Mouse (Mus musculus): ENCODE measurements around the gene Sash3. TPM values are rescaled to one million over a fixed set of nuclear protein-coding genes. Genes with fewer than 3 reads are reported as not detected.

Gene Sash3
- polyA plus RNA-seq, 1 experiment = not detected

DNA sequence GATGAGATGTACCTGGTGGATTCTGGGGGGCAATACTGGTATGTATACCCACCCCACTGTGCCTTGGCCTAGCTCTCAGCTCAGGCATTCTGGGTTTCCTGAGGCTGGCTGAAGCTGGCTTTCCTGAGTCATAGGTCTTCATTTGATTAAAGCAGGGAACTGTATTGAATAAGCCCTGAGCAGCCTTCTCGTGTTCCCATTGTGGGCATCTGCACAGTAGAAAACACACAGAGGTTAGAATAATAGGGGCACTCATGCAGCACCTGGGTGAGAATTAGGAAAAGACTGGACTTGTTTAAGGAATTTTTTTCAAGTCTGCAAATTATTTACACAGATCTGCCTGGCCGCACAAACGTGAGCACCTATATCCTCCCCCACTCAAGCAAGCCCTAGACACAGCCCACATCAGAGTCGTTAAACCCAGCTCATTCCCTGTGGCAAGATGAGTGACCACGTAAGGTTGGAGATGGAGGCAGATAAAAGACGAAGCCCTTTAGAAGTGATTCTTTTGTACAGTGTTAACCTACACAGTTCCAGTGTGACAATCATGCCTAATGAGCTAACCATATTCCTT, 19.2 kb upstream of the Sash3 start:
- no peaks in the 10 kb centered on the region for H3K27me3 ChIP-seq (ENCODE audit: control insufficient read depth, insufficient read depth, low read length, poor library complexity, severe bottlenecking)
- no peak overlapping the region for H3K4me3 ChIP-seq (ENCODE audit: low read depth, low read length)
- no peak for TF ChIP-seq CTCF (IDR thresholded peaks at IDR 0.05; ENCODE audit: low read depth, low read length)
- no peak for TF ChIP-seq EP300 (IDR thresholded peaks at IDR 0.05; ENCODE audit: insufficient read depth, low read depth, low read length)
- no peak for TF ChIP-seq POLR2A (IDR thresholded peaks at IDR 0.05; ENCODE audit: insufficient read depth, low read length)
- no peaks in the 10 kb centered on the region for H3K4me1 ChIP-seq (ENCODE audit: control insufficient read depth, insufficient read depth, low read length)
- no peak overlapping the region for H3K9ac ChIP-seq (ENCODE audit: low read depth, poor library complexity, severe bottlenecking)
- no peak overlapping the region for H3K27ac ChIP-seq (ENCODE audit: insufficient read depth, low read length)
- H3K36me3 ChIP-seq (ENCODE audit: control insufficient read depth, insufficient read depth, low read length, poor library complexity, severe bottlenecking) = no peaks in the 10 kb centered on the region
- H3K9me3 ChIP-seq (replicated peaks; ENCODE audit: control insufficient read depth, insufficient read depth, low read length, poor library complexity, severe bottlenecking) = no peaks in the 10 kb centered on the region

GRCm38 (mm10) chrX:48127502-48128218, 18.6 kb upstream of the Sash3 start:
- no peaks in the 10 kb centered on the region for H3K27me3 ChIP-seq (ENCODE audit: control insufficient read depth, insufficient read depth, low read length, poor library complexity, severe bottlenecking)
- H3K4me3 ChIP-seq (ENCODE audit: low read depth, low read length) = no peak overlapping the region
- TF ChIP-seq POLR2A (IDR thresholded peaks at IDR 0.05; ENCODE audit: insufficient read depth, low read length) = no peak
- H3K27ac ChIP-seq (ENCODE audit: insufficient read depth, low read length) = no peak overlapping the region
- H3K9me3 ChIP-seq (replicated peaks; ENCODE audit: control insufficient read depth, insufficient read depth, low read length, poor library complexity, severe bottlenecking) = no peaks in the 10 kb centered on the region
- no peak overlapping the region for H3K9ac ChIP-seq (ENCODE audit: low read depth, poor library complexity, severe bottlenecking)
- no peaks in the 10 kb centered on the region for H3K4me1 ChIP-seq (ENCODE audit: control insufficient read depth, insufficient read depth, low read length)
- no peaks in the 10 kb centered on the region for H3K36me3 ChIP-seq (ENCODE audit: control insufficient read depth, insufficient read depth, low read length, poor library complexity, severe bottlenecking)

DNA sequence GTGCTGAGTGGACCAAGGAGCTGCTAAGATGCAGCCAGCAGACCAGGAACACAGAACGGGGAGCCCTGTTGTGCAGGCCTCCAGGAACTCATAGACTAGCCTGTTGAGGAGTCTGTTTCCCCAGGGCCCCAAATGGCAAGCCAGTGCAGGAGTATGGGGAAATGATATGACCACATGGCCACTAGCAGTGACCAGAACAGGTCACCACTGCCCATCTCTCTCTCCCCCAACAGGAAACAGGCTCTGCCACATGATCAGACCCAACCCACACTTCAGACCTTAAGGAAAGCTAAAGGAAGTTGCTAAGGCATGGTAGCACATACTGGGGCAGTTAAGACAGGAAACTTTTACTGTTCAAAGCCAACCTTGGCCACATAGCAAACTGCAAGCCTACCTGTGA, 17.1 kb upstream of the Sash3 start:
- H3K27me3 ChIP-seq (ENCODE audit: control insufficient read depth, insufficient read depth, low read length, poor library complexity, severe bottlenecking) = no peaks in the 10 kb centered on the region
- no peaks in the 10 kb centered on the region for H3K9me3 ChIP-seq (replicated peaks; ENCODE audit: control insufficient read depth, insufficient read depth, low read length, poor library complexity, severe bottlenecking)
- no peaks in the 10 kb centered on the region for H3K36me3 ChIP-seq (ENCODE audit: control insufficient read depth, insufficient read depth, low read length, poor library complexity, severe bottlenecking)
- no peak overlapping the region for H3K9ac ChIP-seq (ENCODE audit: low read depth, poor library complexity, severe bottlenecking)
- H3K4me3 ChIP-seq (ENCODE audit: low read depth, low read length) = no peak overlapping the region
- no peak overlapping the region for H3K27ac ChIP-seq (ENCODE audit: insufficient read depth, low read length)
- no peaks in the 10 kb centered on the region for H3K4me1 ChIP-seq (ENCODE audit: control insufficient read depth, insufficient read depth, low read length)
- TF ChIP-seq CTCF (IDR thresholded peaks at IDR 0.05; ENCODE audit: low read depth, low read length) (no peak), EP300 (IDR thresholded peaks at IDR 0.05; ENCODE audit: insufficient read depth, low read depth, low read length) (no peak), POLR2A (IDR thresholded peaks at IDR 0.05; ENCODE audit: insufficient read depth, low read length) (no peak)

DNA sequence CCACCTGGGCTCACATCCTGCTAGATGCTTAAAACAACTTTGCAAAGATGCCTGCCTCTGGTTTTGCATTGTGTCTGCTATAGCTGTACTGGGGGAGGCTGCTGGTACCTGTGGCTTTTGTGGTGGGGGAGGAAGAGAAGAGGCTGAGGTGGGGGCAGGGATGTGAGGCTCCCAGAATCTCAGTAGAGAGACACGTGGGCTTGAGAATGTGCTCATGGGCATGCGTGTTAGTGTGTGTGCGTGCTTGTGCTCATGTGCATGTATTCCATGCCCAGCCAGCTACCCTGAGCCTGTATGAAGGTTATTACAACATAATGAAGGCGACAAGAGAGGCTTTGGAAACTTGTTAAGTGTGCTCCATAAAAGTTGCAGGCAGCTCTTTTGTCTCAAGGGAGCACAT, 9.3 kb upstream of the Sash3 start:
- H3K9me3 ChIP-seq (replicated peaks; ENCODE audit: control insufficient read depth, insufficient read depth, low read length, poor library complexity, severe bottlenecking) = no peaks in the 10 kb centered on the region
- no peak for TF ChIP-seq CTCF (IDR thresholded peaks at IDR 0.05; ENCODE audit: low read depth, low read length)
- no peak for TF ChIP-seq EP300 (IDR thresholded peaks at IDR 0.05; ENCODE audit: insufficient read depth, low read depth, low read length)
- TF ChIP-seq POLR2A (IDR thresholded peaks at IDR 0.05; ENCODE audit: insufficient read depth, low read length) = no peak
- H3K27me3 ChIP-seq (ENCODE audit: control insufficient read depth, insufficient read depth, low read length, poor library complexity, severe bottlenecking) = no peaks in the 10 kb centered on the region
- no peak overlapping the region for H3K27ac ChIP-seq (ENCODE audit: insufficient read depth, low read length)
- peaks cover 9% of the 10 kb centered on the region for H3K4me1 ChIP-seq (ENCODE audit: control insufficient read depth, insufficient read depth, low read length)
- H3K9ac ChIP-seq (ENCODE audit: low read depth, poor library complexity, severe bottlenecking) = no peak overlapping the region
- no peaks in the 10 kb centered on the region for H3K36me3 ChIP-seq (ENCODE audit: control insufficient read depth, insufficient read depth, low read length, poor library complexity, severe bottlenecking)
- H3K4me3 ChIP-seq (ENCODE audit: low read depth, low read length) = no peak overlapping the region

- H3K27me3 ChIP-seq (ENCODE audit: control insufficient read depth, insufficient read depth, low read length, poor library complexity, severe bottlenecking) = no peaks in the 10 kb centered on the region
- H3K27ac ChIP-seq (ENCODE audit: insufficient read depth, low read length) = peak overlapping the region; percentile 25; the same call in 1 of the 2 replicates
- peaks cover 9% of the 10 kb centered on the region for H3K4me1 ChIP-seq (ENCODE audit: control insufficient read depth, insufficient read depth, low read length)
- H3K9me3 ChIP-seq (replicated peaks; ENCODE audit: control insufficient read depth, insufficient read depth, low read length, poor library complexity, severe bottlenecking) = no peaks in the 10 kb centered on the region
- H3K36me3 ChIP-seq (ENCODE audit: control insufficient read depth, insufficient read depth, low read length, poor library complexity, severe bottlenecking) = no peaks in the 10 kb centered on the region
- H3K9ac ChIP-seq (ENCODE audit: low read depth, poor library complexity, severe bottlenecking) = no peak overlapping the region
- no peak for TF ChIP-seq EP300 (IDR thresholded peaks at IDR 0.05; ENCODE audit: insufficient read depth, low read depth, low read length)
- TF ChIP-seq POLR2A (IDR thresholded peaks at IDR 0.05; ENCODE audit: insufficient read depth, low read length) = no peak
- H3K4me3 ChIP-seq (ENCODE audit: low read depth, low read length) = no peak overlapping the region
Observed at GRCm38 (mm10) chrX:48138011-48138410, 8.2 kb upstream of the Sash3 start.

- no peaks in the 10 kb centered on the region for H3K9me3 ChIP-seq (replicated peaks; ENCODE audit: control insufficient read depth, insufficient read depth, low read length, poor library complexity, severe bottlenecking)
- peaks cover 9% of the 10 kb centered on the region for H3K4me1 ChIP-seq (ENCODE audit: control insufficient read depth, insufficient read depth, low read length)
- TF ChIP-seq CTCF (IDR thresholded peaks at IDR 0.05; ENCODE audit: low read depth, low read length) = no peak
- H3K4me3 ChIP-seq (ENCODE audit: low read depth, low read length) = no peak overlapping the region
- peak overlapping the region; percentile 25; the same call in 1 of the 2 replicates for H3K27ac ChIP-seq (ENCODE audit: insufficient read depth, low read length)
- no peaks in the 10 kb centered on the region for H3K27me3 ChIP-seq (ENCODE audit: control insufficient read depth, insufficient read depth, low read length, poor library complexity, severe bottlenecking)
- H3K36me3 ChIP-seq (ENCODE audit: control insufficient read depth, insufficient read depth, low read length, poor library complexity, severe bottlenecking) = no peaks in the 10 kb centered on the region
- H3K9ac ChIP-seq (ENCODE audit: low read depth, poor library complexity, severe bottlenecking) = no peak overlapping the region
Observed at GRCm38 (mm10) chrX:48138539-48139275, 7.5 kb upstream of the Sash3 start.

Measured in ES-Bruce4 (cell line).